Mouse (Mus musculus): Measurements from ENCODE around the gene Adcy7. TPM values are rescaled to one million over a fixed set of nuclear protein-coding genes. Genes with fewer than 3 reads are reported as not detected.

The Adcy7 gene
- polyA plus RNA-seq, 2 experiments: 20.0 to 24.7 TPM

DNA sequence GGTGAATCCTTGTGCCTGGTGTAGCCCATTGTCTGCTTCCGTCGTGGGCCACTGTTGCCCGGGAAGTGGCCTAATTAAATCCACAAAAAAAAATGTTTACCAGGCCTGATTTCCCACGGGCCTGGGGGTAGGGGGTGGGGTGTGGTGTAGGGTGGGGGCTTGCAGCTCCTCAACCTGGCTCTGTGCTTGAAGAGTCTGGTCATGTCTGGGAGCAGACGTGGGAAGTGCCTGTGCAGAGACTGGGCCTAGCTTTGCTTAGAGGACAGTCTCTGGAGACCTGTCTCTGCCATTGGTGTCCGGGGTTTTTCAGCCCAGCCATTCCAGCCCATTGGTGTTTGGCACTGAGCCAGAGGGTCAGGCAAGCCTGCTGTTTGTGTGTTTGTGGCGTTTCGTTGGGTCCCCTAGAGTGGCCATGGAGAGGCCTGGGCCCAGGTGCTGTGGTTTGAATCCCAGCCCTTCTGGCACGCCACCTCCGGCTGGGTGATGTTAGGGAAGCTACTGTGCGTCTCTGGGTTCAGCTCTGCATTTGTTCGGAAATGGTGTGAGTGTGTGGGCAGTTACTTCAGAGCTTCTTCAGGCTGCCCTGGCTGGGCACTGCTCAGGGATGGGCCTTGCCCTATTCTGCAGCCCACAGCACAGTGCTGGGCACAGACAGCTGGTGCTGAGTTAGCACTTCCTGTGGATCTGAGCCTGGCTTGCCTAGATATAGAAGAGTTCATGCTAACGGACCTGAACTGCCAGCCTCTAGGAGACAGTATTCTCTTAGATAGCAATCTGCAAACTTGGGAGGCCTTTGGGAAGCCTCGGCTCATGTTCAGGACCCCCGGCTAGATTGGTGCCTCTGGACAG is 29.6 kb downstream of the Adcy7 start:
- no peaks in the 10 kb centered on the region for H3K27me3 ChIP-seq (ENCODE audit: control insufficient read depth, insufficient read depth, low read length)
- ATAC-seq (ENCODE audit: insufficient read depth) (peak; percentile 42), DNase-seq (ENCODE audit: low read depth in 3 of 3, low spot score in 3 of 3) (no peak)
- peak overlapping the region; percentile 97 for H3K4me2 ChIP-seq (ENCODE audit: low read depth)
- peaks cover 54 to 58% of the 10 kb centered on the region in 2 experiments for H3K4me1 ChIP-seq (replicated peaks; ENCODE audit: control insufficient read depth in 2 of 2, insufficient read depth in 2 of 2, low read length in 1 of 2)
- H3K4me3 ChIP-seq (ENCODE audit: insufficient read depth in 1 of 2, low read depth in 2 of 2, low read length in 2 of 2): peak overlapping the region; percentile 78 to 92
- H3K9ac ChIP-seq (replicated peaks): peak overlapping the region; percentile 95
- no peak for TF ChIP-seq EP300 (IDR thresholded peaks at IDR 0.05; ENCODE audit: low read depth)
- 0 out of 2 replicates have a peak, but pooled peaks have one; percentile 1 for TF ChIP-seq CTCF (IDR thresholded peaks at IDR 0.05; ENCODE audit: low read depth)
- peak overlapping the region; percentile 95 for H3K27ac ChIP-seq
- WGBS (ENCODE audit: insufficient replicate concordance): 40% methylated on average over 15 of the region's 15 CpGs
- no peaks in the 10 kb centered on the region for H3K9me3 ChIP-seq (ENCODE audit: control insufficient read depth, low read length)
- peaks cover 11% of the 10 kb centered on the region for H3K36me3 ChIP-seq (replicated peaks; ENCODE audit: control insufficient read depth, insufficient read depth, low read depth)

DNA sequence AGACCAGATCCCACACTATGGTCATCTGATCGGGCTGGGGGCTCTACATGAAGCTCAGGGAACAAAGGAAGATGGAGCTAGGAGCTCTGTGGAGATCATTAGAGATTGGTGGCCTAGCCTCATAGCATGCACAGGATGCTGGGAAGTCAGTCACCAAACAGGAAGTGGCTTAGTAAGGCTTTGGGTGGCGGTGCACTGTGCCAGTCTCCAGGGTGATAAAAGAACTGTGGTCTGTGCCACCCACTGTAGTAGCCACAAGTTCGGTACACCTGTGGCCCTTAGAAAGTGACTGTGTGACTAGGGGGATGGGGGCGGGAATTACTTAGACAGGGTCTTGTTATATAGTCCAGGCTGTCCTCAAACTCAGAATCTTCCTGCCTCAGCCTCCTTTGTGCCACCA is 33.6 kb downstream of the Adcy7 start:
- Histone ChIP-seq H3K9ac (replicated peaks) (no peak overlapping the region), H3K9me3 (ENCODE audit: control insufficient read depth, low read length) (no peaks in the 10 kb centered on the region), H3K4me2 (ENCODE audit: low read depth) (no peak overlapping the region), H3K36me3 (replicated peaks; ENCODE audit: control insufficient read depth, insufficient read depth, low read depth) (peaks cover 38% of the 10 kb centered on the region), H3K27me3 (ENCODE audit: control insufficient read depth, insufficient read depth, low read length) (no peaks in the 10 kb centered on the region), H3K4me3 (ENCODE audit: insufficient read depth in 1 of 2, low read depth in 2 of 2, low read length in 2 of 2) (no peak overlapping the region), H3K4me1 (replicated peaks; ENCODE audit: control insufficient read depth in 2 of 2, insufficient read depth in 2 of 2, low read length in 1 of 2) (peaks cover 18 to 21% of the 10 kb centered on the region in 2 experiments), H3K27ac (no peak overlapping the region)
- no peak for DNase-seq (ENCODE audit: low read depth in 3 of 3, low spot score in 3 of 3)
- 66% methylated on average over 4 of the region's 4 CpGs for WGBS (ENCODE audit: insufficient replicate concordance)
- TF ChIP-seq CTCF (IDR thresholded peaks at IDR 0.05; ENCODE audit: low read depth) (no peak), EP300 (IDR thresholded peaks at IDR 0.05; ENCODE audit: low read depth) (no peak)
- ATAC-seq (ENCODE audit: insufficient read depth): no peak

DNA sequence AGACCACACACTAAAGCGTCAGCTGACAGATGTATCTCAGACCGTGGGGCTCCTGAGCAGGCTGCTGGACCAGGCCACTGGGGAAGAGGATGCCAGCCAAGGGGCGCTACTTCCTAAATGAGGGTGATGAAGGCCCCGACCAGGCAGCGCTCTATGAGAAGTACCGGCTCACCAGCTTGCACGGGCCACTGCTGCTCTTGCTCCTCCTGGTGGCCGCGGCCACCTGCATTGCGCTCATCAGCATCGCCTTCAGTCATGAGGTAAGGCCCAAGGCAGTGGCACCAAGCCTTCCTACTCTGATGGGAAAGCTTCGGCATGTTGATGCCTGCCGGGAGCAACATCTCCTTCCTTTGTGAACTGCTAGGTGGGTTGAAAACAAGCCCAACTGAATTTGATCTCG is 34.3 kb downstream of the Adcy7 start:
- Histone ChIP-seq H3K36me3 (replicated peaks; ENCODE audit: control insufficient read depth, insufficient read depth, low read depth) (peaks cover 45% of the 10 kb centered on the region), H3K27ac (no peak overlapping the region), H3K27me3 (ENCODE audit: control insufficient read depth, insufficient read depth, low read length) (no peaks in the 10 kb centered on the region), H3K9me3 (ENCODE audit: control insufficient read depth, low read length) (no peaks in the 10 kb centered on the region), H3K9ac (replicated peaks) (no peak overlapping the region), H3K4me1 (replicated peaks; ENCODE audit: control insufficient read depth in 2 of 2, insufficient read depth in 2 of 2, low read length in 1 of 2) (peaks cover 14 to 20% of the 10 kb centered on the region in 2 experiments), H3K4me2 (ENCODE audit: low read depth) (no peak overlapping the region), H3K4me3 (ENCODE audit: insufficient read depth in 1 of 2, low read depth in 2 of 2, low read length in 2 of 2) (no peak overlapping the region)
- 66% methylated on average over 14 of the region's 14 CpGs for WGBS (ENCODE audit: insufficient replicate concordance)
- DNase-seq (ENCODE audit: low read depth in 3 of 3, low spot score in 3 of 3): no peak
- no peak for ATAC-seq (ENCODE audit: insufficient read depth)
- TF ChIP-seq CTCF (IDR thresholded peaks at IDR 0.05; ENCODE audit: low read depth): peak; percentile 86
- no peak for TF ChIP-seq EP300 (IDR thresholded peaks at IDR 0.05; ENCODE audit: low read depth)

DNA sequence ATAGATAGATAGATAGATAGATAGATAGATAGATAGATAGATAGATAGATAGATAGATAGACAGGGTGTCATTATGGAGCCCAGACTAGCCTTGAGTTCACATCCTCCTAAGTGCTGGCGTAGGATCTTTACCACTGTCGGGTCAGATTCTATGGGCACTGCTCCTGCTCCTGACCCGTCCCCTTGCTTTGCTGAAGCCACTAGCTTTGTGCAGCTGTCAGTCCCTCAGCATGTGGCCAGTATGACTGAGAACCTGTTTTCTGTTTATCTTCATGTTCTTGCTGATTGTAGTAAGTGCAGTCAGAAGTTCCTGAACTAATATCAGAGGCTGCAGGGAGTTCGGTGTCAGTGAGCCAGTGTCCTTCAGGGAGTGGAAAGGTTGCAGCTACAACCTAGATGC is 35.5 kb downstream of the Adcy7 start:
- DNase-seq (ENCODE audit: low read depth in 3 of 3, low spot score in 3 of 3) (no peak), ATAC-seq (ENCODE audit: insufficient read depth) (no peak)
- WGBS (ENCODE audit: insufficient replicate concordance): 83% methylated on average over 4 of the region's 4 CpGs
- Histone ChIP-seq H3K27ac (no peak overlapping the region), H3K4me2 (ENCODE audit: low read depth) (no peak overlapping the region), H3K4me1 (replicated peaks; ENCODE audit: control insufficient read depth in 2 of 2, insufficient read depth in 2 of 2, low read length in 1 of 2) (peaks cover 9 to 15% of the 10 kb centered on the region in 2 experiments), H3K9ac (replicated peaks) (no peak overlapping the region), H3K27me3 (ENCODE audit: control insufficient read depth, insufficient read depth, low read length) (no peaks in the 10 kb centered on the region), H3K9me3 (ENCODE audit: control insufficient read depth, low read length) (no peaks in the 10 kb centered on the region), H3K36me3 (replicated peaks; ENCODE audit: control insufficient read depth, insufficient read depth, low read depth) (peaks cover 51% of the 10 kb centered on the region), H3K4me3 (ENCODE audit: insufficient read depth in 1 of 2, low read depth in 2 of 2, low read length in 2 of 2) (no peak overlapping the region)
- TF ChIP-seq CTCF (IDR thresholded peaks at IDR 0.05; ENCODE audit: low read depth): no peak
- TF ChIP-seq EP300 (IDR thresholded peaks at IDR 0.05; ENCODE audit: low read depth): no peak

DNA sequence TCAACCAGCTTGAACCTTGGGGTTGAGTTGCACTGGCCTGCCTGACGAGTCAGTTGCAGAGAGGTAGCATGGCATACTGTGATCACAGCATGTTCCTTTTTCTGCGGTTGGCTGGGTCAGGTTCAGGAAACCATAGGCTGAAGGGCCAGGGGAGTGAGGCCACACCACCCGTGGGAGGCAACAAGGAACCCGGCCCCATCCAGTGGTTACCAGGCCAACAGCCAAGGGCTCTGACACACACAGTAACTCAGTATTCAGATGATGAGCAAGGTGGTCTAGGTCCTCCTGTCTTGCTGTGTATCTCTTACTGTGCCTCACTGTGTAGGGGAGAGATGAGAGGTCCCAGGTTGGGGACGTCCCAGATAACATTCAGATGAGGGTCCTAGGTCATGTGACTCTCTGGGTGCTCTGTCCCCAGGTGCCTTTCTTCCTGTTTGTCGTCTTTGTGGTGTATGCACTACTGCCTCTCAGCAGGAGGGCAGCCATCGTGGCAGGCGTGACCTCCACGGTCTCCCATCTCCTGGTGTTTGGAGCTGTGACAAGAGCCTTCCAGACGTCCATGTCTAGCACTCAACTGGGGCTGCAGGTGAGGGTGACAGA is 37.2 kb downstream of the Adcy7 start:
- no peak for DNase-seq (ENCODE audit: low read depth in 3 of 3, low spot score in 3 of 3)
- no peak for TF ChIP-seq EP300 (IDR thresholded peaks at IDR 0.05; ENCODE audit: low read depth)
- 0 out of 2 replicates have a peak, but pooled peaks have one; percentile 3 for TF ChIP-seq CTCF (IDR thresholded peaks at IDR 0.05; ENCODE audit: low read depth)
- no peak for ATAC-seq (ENCODE audit: insufficient read depth)
- Histone ChIP-seq H3K27ac (no peak overlapping the region), H3K9ac (replicated peaks) (no peak overlapping the region), H3K4me1 (replicated peaks; ENCODE audit: control insufficient read depth in 2 of 2, insufficient read depth in 2 of 2, low read length in 1 of 2) (0 out of 4 replicates have a peak, but pooled peaks cover 0 to 2% of the 10 kb centered on the region in 2 experiments), H3K27me3 (ENCODE audit: control insufficient read depth, insufficient read depth, low read length) (no peaks in the 10 kb centered on the region), H3K4me2 (ENCODE audit: low read depth) (no peak overlapping the region), H3K4me3 (ENCODE audit: insufficient read depth in 1 of 2, low read depth in 2 of 2, low read length in 2 of 2) (no peak overlapping the region), H3K9me3 (ENCODE audit: control insufficient read depth, low read length) (no peaks in the 10 kb centered on the region), H3K36me3 (replicated peaks; ENCODE audit: control insufficient read depth, insufficient read depth, low read depth) (peaks cover 63% of the 10 kb centered on the region)
- 55% methylated on average over 10 of the region's 10 CpGs for WGBS (ENCODE audit: insufficient replicate concordance)

Measured in liver, embryonic 14.5 days (tissue).